Mouse (Mus musculus): Measurements from ENCODE around the gene Clip2.

Gene Clip2

DNA sequence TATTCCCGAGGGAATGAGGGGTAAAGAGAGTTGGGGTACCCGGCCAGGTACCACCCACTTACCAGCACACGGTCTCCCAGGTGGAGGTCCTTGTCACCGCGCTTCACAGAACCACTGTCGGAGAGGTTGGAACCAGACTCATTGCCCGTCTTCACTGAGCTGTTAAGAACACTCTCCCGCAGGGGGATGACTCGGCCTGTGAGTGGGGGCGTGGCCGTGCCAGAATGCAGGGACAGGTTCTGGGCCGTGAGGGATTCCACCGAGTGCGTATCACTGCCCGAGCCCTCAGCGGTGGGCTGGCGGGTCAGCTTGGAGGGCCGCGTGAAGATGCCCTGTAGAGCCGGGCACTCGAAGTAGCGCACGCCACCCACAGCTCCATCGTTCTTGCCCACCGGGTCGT lies 29.7 kb downstream of the Clip2 start:
- no peak for DNase-seq

DNA sequence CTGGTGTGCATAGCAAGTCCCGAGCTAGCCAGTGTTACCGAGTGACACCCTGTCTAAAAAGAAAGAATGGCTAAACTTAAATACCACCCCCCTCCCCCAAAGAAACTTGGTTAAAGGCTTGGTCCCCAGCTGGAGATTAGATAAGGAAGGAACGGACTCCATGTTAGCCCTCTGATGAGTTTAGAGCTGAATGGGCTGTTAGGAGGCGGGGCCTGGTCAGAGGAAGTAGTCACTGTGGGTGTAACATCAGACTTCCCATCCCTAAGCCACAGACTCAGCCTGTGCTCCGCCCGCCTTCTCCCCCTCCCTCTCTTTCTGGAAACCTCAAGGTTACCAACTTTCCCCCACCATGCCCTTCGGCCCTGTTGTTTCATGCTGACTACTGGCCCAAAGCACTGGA lies 30.4 kb downstream of the Clip2 start:
- DNase-seq: no peak

- no peak for DNase-seq
Measured at GRCm38 (mm10) chr5:134521131-134521530, 31.1 kb downstream of the Clip2 start.

DNA sequence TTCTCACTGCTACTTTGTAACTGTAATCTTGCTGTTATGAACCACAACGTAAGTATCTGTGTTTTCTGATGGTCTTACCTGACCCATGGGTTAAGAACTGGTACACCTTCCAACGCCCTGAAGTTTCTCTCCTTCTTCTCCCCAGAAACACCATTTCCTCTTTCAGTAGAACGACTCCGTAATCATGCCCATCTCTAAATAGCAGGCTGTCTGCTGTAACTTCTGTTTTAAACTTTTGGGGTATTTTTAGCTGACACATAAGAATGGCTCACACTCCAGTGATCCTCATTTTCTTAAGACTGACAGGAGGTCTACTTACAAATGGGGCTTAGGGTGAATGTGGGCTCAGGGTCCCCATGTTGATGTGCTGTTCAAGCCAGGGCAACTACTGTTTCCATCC lies 32.1 kb downstream of the Clip2 start:
- DNase-seq: no peak

DNA sequence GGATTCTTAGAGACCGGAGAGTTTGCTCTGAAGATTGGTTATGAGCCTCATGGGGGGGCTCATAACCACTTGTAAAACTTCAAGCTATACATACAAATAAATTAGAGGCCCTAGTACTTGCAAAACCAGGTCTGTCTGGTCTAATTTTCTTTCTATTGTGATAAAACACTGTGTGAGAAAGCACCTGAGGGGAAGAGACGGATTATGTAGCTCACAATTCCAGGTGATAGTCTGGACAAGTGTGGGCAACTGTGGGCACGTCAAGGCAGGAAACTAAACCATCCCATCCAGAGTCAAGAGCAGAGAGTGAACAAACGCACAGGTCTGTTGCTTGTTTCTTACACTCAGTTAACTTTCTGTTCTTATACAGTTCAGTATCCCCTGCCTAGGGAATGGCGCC lies 32.8 kb downstream of the Clip2 start:
- DNase-seq: no peak

GRCm38 (mm10) chr5:134512086-134512485 lies 40.1 kb downstream of the Clip2 start:
- DNase-seq: no peak

DNA sequence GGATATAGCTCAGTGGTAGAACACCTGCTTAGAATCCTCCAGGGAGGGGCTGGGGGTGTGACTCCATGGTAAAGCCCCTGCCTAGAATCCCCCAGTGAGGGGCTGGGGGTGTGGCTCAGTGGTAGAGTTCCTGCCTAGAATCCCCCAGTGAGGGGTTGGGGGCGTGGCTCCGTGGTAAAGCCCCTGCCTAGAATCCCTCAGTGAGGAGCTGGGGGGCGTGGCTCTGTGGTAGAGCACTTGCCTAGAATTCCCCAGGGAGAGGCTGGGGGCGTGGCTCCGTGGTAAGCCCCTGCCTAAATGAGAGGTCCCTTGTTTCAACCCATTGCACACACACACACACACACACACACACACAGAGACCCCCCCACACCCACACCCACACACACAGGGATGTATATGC lies 42.0 kb downstream of the Clip2 start:
- no peak for DNase-seq

DNA sequence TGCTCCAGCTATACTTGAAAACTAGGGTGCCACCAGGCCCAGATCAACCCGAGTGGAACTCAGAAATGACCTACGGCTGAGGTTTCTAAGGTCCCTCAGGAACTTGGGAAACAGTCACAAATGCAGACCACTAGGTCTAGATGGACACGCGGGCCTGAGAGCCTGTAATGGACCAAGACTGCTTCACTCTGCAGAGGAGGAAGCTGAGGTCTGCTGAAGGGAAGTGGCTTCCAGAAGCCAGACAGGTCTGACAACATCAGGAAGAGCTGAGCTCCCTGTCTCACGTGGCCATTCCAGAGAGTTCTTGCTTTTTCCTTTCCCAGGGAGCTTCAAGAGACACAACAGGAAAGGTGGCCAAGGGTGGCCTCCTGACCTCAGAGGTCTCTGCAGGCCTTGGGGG lies 43.3 kb downstream of the Clip2 start:
- DNase-seq: no peak

DNA sequence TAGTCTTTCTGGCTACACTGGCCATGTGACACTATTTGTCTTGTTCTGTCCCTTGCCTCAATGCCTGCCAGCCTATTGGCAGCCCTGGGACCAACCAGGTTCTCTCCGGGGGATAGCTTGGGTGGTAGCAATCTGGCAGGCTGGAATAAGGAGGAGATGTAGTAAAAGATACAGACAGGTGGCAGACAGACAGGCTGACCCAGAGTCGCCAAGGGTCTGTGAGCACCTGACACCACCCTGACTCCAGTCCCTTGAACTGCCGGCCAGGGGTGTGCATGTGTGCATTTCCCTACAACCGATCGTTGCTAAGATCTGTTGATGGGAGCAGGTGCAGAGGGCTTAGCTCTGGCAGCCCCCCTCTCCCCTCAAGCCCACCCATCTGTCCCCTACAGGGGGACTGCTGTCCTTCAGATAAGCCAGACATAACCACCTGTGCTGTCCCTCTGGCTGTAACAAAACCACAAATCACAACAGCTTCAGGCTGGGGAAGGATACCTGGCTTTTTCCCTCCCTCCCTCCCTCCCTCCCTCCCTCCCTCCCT lies 44.3 kb downstream of the Clip2 start:
- DNase-seq: no peak

- peak; percentile 59 to 74 for DNase-seq
Measured at GRCm38 (mm10) chr5:134507307-134507706, 44.9 kb downstream of the Clip2 start.

GRCm38 (mm10) chr5:134505810-134506292 lies 46.4 kb downstream of the Clip2 start:
- DNase-seq: no peak

DNA sequence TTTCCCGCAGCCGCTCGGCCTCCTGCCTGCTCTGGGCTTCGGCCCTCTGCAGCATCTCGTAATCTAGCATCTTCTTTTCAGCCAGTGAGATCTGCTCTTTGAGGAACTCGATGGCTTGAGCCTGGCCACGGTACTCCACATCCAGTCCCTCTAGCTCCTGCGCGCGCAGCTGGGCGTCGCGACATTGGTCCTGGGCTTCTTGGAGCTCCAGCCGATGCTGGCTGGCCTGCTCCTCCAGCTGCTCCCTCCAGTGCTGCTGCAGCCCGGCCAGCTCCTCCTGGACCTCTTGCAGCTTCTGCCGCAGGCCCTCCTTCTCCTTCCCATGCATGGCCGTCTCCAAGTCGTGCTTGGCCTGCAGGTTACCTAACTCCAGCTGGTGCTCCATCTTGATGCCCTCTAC lies 49.6 kb downstream of the Clip2 start:
- no peak for DNase-seq

DNA sequence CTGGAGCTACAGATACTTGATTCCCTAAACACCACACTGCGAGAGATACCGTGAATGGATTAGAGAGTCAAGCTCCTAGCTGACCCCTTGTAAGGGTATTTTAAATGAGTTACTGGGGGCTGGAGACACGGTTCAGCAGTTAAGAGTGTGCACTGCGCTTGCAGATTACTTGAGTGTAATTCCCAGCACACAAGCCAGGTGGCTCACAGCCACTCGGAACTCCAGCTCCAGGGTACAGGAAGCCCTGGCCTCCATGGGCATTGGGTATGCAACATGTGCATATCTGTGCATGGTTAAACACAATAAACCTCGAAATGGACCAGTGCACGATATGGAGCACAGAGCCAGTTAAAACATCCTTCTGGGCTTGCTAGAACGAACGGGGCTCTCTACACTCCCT lies 50.8 kb downstream of the Clip2 start:
- no peak for DNase-seq

GRCm38 (mm10) chr5:134500681-134501080 lies 51.6 kb downstream of the Clip2 start:
- no peak for DNase-seq

GRCm38 (mm10) chr5:134500062-134500461 lies 52.2 kb downstream of the Clip2 start:
- peak; percentile 48 to 75 for DNase-seq

DNA sequence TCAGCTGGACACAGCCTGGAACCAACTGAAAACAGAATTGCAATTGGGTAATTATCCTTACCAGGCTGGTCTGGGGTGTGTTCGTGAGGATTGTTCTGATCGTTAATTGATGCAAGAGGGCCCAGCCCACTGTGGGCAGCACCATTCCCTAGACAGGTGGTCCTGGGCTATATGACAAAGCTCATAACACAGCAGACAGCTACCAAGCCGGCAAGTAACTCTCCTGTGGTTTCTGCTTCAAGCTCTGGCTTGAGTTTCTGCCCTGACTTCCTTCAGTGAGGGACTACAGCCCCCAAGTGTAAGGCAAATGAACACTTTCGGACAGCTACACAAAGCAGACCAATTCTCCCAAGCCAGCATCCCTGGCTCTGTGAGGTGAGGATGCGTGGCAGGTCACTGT lies 55.2 kb downstream of the Clip2 start:
- DNase-seq: no peak

DNA sequence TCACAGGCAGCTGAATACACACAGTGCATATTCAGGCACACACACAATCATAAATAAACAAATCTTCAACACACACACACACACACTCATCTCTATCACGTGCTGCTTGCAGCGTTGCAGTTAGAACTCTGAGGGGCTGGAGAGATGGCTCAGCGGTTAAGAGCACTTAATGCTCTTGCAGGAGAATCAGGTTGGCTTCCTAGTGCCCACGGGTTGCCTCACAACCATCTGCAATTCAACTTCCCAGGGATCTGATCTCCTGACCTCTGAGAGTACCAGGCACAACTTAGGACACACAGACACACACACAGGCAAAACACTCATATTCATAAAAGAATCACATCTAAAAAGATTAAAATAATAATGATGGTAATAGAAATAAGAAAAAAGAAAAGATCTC lies 56.4 kb downstream of the Clip2 start:
- DNase-seq: no peak

- peak; percentile 76 to 92 for DNase-seq
Measured at GRCm38 (mm10) chr5:134494142-134494541, 58.1 kb downstream of the Clip2 start.

DNA sequence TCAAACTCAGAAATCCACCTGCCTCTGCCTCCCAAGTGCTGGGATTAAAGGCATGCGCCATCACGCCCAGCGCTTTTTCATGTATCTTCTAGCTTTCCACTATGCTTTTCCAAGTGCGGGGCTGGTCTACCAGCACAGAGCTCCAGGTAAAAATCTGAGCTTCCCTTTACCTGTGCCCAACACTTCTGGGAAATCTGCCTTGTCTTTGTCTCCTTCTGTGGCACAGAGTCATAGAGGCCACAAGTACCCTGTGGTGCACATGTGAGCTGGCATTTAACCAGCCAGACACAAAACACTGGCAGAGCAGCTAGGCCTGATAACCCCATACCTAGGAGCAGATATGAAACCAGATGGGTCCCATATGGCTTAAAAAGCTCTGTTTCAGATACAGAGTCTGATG lies 59.3 kb downstream of the Clip2 start:
- no peak for DNase-seq

GRCm38 (mm10) chr5:134491712-134492417 lies 60.4 kb downstream of the Clip2 start:
- peak; percentile 70 to 84 for DNase-seq

GRCm38 (mm10) chr5:134491206-134491605 lies 61.0 kb downstream of the Clip2 start:
- DNase-seq: no peak

- DNase-seq: peak in 1 of 2 experiments; percentile 37
Measured at GRCm38 (mm10) chr5:134490465-134490864, 61.8 kb downstream of the Clip2 start.

DNA sequence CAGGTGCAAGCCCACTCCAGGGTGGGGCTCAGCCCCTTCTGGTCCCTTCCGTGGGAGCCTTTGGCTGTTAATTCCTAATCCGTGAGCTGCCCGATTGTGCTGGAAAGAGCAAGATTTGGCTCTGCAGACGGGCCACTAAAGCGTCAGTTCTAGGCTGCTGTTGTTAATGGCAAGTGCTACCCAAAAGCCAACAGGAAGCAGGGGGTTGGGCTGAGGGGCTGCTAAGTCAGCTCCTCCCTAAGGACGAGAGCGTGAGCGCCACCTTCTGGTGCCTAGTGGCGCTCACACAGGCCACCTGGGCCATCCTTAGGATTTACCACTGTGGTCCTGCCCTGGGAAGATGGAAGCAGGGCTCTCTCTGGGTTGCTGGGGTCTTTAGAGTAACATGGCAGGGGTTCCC lies 62.7 kb downstream of the Clip2 start:
- peak in 1 of 2 experiments; percentile 18 for DNase-seq

GRCm38 (mm10) chr5:134488596-134488995 lies 63.6 kb downstream of the Clip2 start:
- DNase-seq: no peak

DNA sequence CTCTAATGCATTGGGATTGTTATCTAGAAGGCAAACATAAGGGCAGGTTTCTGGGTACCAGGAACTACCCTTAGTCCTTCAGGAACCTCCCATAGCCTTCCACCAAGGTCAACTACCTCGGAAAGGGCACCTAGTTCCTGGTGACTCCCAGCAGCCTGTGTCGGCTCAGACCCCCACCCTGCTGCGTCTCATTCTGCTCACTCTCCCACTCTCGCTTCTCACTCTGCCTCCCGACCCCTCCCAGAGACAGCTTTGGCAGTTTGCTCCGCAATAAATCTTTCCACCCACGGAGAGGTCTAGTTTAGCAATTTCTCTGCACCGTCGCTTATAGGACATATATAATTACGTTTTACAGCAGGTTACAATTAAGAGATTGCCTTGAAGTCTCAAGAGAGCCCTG lies 64.2 kb downstream of the Clip2 start:
- DNase-seq: no peak
